Mouse (Mus musculus) kidney, embryonic 16.5 days (tissue): ENCODE data around the gene Krtap4-1. TPM values are rescaled to one million over a fixed set of nuclear protein-coding genes. Genes with fewer than 3 reads are reported as not detected.
"Not testable (repeated sequence)": the region's sequence is repeated elsewhere in the genome, so short reads cannot be mapped to it uniquely, and the experiment has no call there.

Experiments
- ATAC-seq: fragments of 200-750 bp; cut with Nextera tagmentation; 2 replicates; pipeline ENCODE4 v1.8.0; 2017; ENCODE audit warnings: moderate TSS enrichment; ENCODE audit not compliant: low FRiP score, low TSS enrichment
- H3K27ac ChIP-seq: fragments of 300-500 bp; sonication (generic); 2 replicates; pipeline ENCODE4 v1.5.1; 2014; ENCODE audit warnings: low read length
- H3K27me3 ChIP-seq: fragments of 300-500 bp; sonication (generic); 2 replicates; pipeline ENCODE4 v1.6.1; 2014; ENCODE audit warnings: low read length, control low read depth, mixed read lengths; ENCODE audit not compliant: insufficient read depth
- H3K36me3 ChIP-seq: fragments of 300-500 bp; sonication (generic); 2 replicates; pipeline ENCODE4 v1.6.1; 2014; ENCODE audit warnings: low read length, control low read depth, mixed read lengths; ENCODE audit not compliant: insufficient read depth
- H3K4me1 ChIP-seq: fragments of 300-500 bp; sonication (generic); 2 replicates; pipeline ENCODE4 v1.6.1; 2014; ENCODE audit warnings: low read length, control low read depth, mixed read lengths; ENCODE audit not compliant: insufficient read depth
- H3K4me2 ChIP-seq: fragments of 300-500 bp; sonication (generic); replicated peaks from 2 replicates; pipeline ENCODE4 v1.6.1; 2014; ENCODE audit warnings: low read depth, low read length
- H3K4me3 ChIP-seq: fragments of 300-500 bp; sonication (generic); 2 replicates; pipeline ENCODE4 v1.5.1; 2014; ENCODE audit warnings: mild to moderate bottlenecking, low read length
- H3K9ac ChIP-seq: fragments of 300-500 bp; sonication (generic); replicated peaks from 2 replicates; pipeline ENCODE4 v1.6.1; 2014; ENCODE audit warnings: low read length
- H3K9me3 ChIP-seq: fragments of 300-500 bp; sonication (generic); 2 replicates; pipeline ENCODE4 v1.6.1; 2016; ENCODE audit warnings: low read length, control low read depth
- WGBS: fragments of 180-500 bp; shearing (Covaris S2); extraction: QIAGEN DNeasy Blood & Tissue Kit; methylation state at CpG from one replicate; pipeline ENCODE4 v1.1.7; 2014; 5-methylcytosine and 5-hydroxymethylcytosine counted together
- polyA plus RNA-seq: library from polyadenylated mRNA; unstranded; fragments of >200 nt; fragmentation: Nextera tagmentation; extraction: Ambion mirVana; gene quantifications from 2 replicates; pipeline ENCODE4 v1.2.1, GENCODE M21; 2015

Gene Krtap4-1
- polyA plus RNA-seq, 1 experiment from 2014 or later = not detected

DNA sequence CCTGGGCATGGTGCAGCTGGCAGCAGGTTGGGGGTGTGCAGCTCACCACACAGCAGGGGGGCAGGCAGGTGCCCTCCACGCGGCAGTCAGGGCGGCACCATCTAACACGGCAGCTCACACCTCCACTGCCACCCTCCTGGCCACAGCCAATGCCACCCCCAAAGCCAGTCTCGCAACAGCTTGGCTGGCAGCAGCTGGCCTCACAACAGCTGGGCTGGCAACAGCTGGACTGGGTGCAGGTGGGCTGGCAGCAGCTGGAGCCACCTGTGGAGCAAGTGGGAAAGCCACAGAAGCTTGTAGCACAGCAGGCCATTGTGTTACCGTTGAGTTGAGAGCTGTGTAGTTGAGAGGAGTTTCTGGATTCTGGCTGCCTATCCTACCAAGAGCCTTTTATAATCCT, 30.3 kb downstream of the Krtap4-1 start, which contains the start of gene Krtap9-3:
Krtap9-3 (minus strand) TSS at position 364 of the 400 bp plus-strand sequence.
- not testable (repeated sequence) for H3K9ac ChIP-seq, H3K27me3 ChIP-seq, H3K27ac ChIP-seq, ATAC-seq, H3K36me3 ChIP-seq, H3K4me2 ChIP-seq, H3K4me3 ChIP-seq, H3K9me3 ChIP-seq, H3K4me1 ChIP-seq
- WGBS = 80% methylated on average over 3 of the region's 6 CpGs

DNA sequence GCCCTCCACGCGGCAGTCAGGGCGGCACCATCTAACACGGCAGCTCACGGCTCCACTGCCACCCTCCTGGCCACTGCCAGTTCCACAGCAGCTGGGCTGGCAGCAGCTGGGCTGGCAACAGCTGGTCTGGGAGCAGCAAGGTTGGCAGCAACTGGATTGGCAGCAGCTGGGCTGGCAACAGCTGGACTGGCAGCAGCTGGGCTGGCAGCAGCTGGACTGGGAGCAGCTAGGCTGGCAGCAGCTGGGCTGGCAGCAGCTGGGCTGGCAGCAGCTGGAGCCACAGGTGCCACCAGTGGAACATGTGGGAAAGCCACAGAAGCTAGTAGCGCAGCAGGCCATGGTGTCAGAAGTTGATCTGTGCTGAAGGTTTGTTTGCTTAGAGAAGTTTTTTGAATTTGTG, 37.1 kb downstream of the Krtap4-1 start, which contains the start of gene Krtap1-3:
Krtap1-3 (minus strand) TSS at position 359 of the 400 bp plus-strand sequence.
- 91% methylated on average over 6 of the region's 6 CpGs for WGBS
- Histone ChIP-seq H3K4me3 (no peak within 1 kb of the TSS), H3K27ac (no peak within 1 kb of the TSS), H3K9ac (no peak within 1 kb of the TSS), H3K4me1 (no peaks in the 10 kb centered on the region), H3K4me2 (no peak within 1 kb of the TSS), H3K36me3 (no peaks in the 10 kb centered on the region), H3K27me3 (no peaks in the 10 kb centered on the region), H3K9me3 (no peaks in the 10 kb centered on the region)
- ATAC-seq = no peak

DNA sequence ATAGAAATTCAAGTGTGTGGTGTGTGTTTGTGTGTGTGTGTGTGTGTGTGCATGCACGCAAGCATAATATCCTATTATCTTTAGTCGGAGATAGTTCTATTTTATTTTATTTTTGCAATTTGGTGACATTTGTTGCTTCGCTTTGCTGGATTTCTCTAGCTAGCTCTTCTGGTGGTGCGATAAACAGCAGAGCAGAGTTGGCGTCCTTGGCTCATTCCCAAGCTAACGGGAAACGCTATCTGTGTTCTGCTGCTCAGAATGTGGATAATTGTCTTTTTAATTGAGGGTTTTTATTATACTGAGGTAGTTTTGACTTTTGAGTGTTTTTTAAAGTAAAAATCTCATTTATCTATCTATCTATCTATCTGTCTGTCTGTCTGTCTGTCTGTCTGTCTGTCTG, 42.9 kb downstream of the Krtap4-1 start:
- Histone ChIP-seq H3K9me3 (no peaks in the 10 kb centered on the region), H3K4me2 (no peak overlapping the region), H3K4me1 (no peaks in the 10 kb centered on the region), H3K9ac (no peak overlapping the region), H3K36me3 (no peaks in the 10 kb centered on the region), H3K27me3 (no peaks in the 10 kb centered on the region), H3K27ac (no peak overlapping the region), H3K4me3 (no peak overlapping the region)
- no peak for ATAC-seq
- WGBS = 86% methylated on average over 7 of the region's 7 CpGs

DNA sequence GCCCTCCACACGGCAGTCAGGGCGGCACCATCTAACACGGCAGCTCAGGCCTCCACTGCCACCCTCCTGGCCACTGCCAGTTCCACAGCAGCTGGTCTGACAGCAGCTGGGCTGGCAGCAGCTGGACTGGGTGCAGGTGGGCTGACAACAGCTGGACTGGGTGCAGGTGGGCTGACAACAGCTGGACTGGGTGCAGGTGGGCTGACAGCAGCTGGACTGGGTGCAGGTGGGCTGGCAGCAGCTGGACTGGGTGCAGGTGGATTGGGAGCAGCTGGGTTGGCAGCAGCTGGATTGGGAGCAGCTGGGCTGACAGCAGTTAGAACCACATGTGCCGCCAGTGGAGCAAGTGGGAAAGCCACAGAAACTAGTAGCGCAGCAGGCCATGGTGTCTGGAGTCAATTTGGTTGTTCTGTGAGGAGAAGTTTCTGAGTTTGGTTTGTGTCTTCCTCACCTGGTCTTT, 44.8 kb downstream of the Krtap4-1 start, which contains the start of gene Krtap1-4:
Krtap1-4 (minus strand) TSS at position 410 of the 460 bp plus-strand sequence.
- Histone ChIP-seq H3K4me2 (no peak within 1 kb of the TSS), H3K27ac (no peak within 1 kb of the TSS), H3K4me1 (no peaks in the 10 kb centered on the region), H3K9me3 (no peaks in the 10 kb centered on the region), H3K27me3 (no peaks in the 10 kb centered on the region), H3K4me3 (no peak within 1 kb of the TSS), H3K36me3 (no peaks in the 10 kb centered on the region), H3K9ac (no peak within 1 kb of the TSS)
- WGBS = 72% methylated on average over 5 of the region's 5 CpGs
- ATAC-seq = no peak

DNA sequence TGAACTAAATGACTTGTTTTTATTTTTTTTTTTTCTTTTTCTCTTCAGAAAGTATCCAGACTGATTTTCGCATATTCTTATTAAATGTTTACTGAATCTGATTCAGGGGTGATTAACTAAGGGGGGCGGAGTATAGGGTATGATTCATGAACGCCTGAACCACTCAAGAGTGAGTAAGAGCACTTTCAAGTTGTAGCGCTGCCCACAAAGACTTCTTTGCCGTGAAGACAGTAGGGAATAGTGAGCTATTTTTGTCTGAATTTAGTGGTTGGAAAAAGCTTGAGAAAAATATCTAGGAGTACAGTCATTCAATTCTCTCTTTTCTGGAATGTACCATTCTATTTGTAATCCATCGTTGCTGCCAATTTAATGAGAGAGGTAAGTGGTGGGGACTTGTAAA, 46.5 kb downstream of the Krtap4-1 start:
- ATAC-seq = no peak
- Histone ChIP-seq H3K4me3 (no peak overlapping the region), H3K9ac (no peak overlapping the region), H3K36me3 (no peaks in the 10 kb centered on the region), H3K27me3 (no peaks in the 10 kb centered on the region), H3K27ac (no peak overlapping the region), H3K4me1 (no peaks in the 10 kb centered on the region), H3K4me2 (no peak overlapping the region), H3K9me3 (no peaks in the 10 kb centered on the region)
- 81% methylated on average over 6 of the region's 6 CpGs for WGBS

DNA sequence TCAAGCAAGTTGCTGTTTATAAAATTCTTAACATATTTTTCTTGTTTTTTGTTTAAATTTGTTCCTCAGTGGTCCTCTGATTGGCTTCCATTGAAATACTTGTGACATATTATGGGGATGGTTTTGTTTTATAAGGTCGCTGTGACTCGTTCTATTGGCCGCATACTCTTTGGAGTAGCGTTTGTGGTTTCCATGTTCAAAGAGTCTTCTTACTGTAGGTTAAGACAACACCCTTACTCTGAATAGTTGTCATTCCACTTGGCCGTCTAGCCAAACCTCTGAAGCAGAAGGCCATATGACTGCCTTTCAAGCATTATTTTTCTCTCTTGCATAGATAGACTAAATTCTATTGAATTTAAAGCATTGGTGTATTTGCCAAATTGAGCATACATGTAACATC, 47.0 kb downstream of the Krtap4-1 start:
- H3K27ac ChIP-seq = no peak overlapping the region
- H3K4me3 ChIP-seq = no peak overlapping the region
- H3K4me2 ChIP-seq = no peak overlapping the region
- no peak for ATAC-seq
- no peaks in the 10 kb centered on the region for H3K9me3 ChIP-seq
- WGBS = 88% methylated on average over 5 of the region's 5 CpGs
- no peaks in the 10 kb centered on the region for H3K27me3 ChIP-seq
- no peaks in the 10 kb centered on the region for H3K4me1 ChIP-seq
- no peak overlapping the region for H3K9ac ChIP-seq
- H3K36me3 ChIP-seq = no peaks in the 10 kb centered on the region

DNA sequence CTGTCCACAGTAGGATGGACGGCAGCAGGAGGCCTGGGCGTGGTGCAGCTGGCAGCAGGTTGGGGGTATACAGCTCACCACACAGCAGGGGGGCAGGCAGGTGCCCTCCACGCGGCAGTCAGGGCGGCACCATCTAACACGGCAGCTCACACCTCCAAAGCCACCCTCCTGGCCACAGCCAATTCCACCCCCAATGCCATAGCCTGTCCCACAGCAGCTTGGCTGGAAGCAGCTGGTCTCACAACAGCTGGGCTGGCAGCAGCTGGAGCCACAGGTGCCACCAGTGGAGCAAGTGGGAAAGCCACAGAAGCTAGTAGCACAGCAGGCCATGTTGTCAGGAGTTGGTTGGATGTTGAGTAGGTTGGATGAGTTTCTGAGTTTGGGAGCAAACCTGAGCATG, 47.4 kb downstream of the Krtap4-1 start, which contains the start of gene Krtap1-5:
Krtap1-5 (minus strand) TSS at position 381 of the 400 bp plus-strand sequence.
- ATAC-seq = no peak
- no peak within 1 kb of the TSS for H3K4me3 ChIP-seq
- H3K9ac ChIP-seq = no peak within 1 kb of the TSS
- no peaks in the 10 kb centered on the region for H3K27me3 ChIP-seq
- H3K9me3 ChIP-seq = no peaks in the 10 kb centered on the region
- H3K4me1 ChIP-seq = no peaks in the 10 kb centered on the region
- no peak within 1 kb of the TSS for H3K27ac ChIP-seq
- H3K4me2 ChIP-seq = no peak within 1 kb of the TSS
- no peaks in the 10 kb centered on the region for H3K36me3 ChIP-seq
- WGBS = 85% methylated on average over 6 of the region's 6 CpGs

Other genes starting within 250 kb of the Krtap4-1 start
- gene Krt10, start 238.9 kb downstream of the Krtap4-1 start, polyA plus RNA-seq = 18.4 and 20.7 TPM in 2 replicates
- 0.09 TPM in 2 replicates for gene Krt12, start 206.0 kb downstream of the Krtap4-1 start, polyA plus RNA-seq
- gene Krt20, start 190.1 kb downstream of the Krtap4-1 start, polyA plus RNA-seq = 1.5 and 1.8 TPM in 2 replicates
- 22.2 and 22.3 TPM in 2 replicates for gene Krt23, start 135.1 kb downstream of the Krtap4-1 start, polyA plus RNA-seq
- 0.21 and 0.60 TPM in 2 replicates for gene Krt39, start 106.9 kb downstream of the Krtap4-1 start, polyA plus RNA-seq
- not detected in 2 replicates for gene Krt40, start 85.1 kb downstream of the Krtap4-1 start, polyA plus RNA-seq
- gene Krtap3-3, start 77.4 kb downstream of the Krtap4-1 start, polyA plus RNA-seq = not detected in 2 replicates
- gene Krtap3-2, start 71.4 kb downstream of the Krtap4-1 start, polyA plus RNA-seq = not detected in 2 replicates
- gene Gm11939, start 68.8 kb downstream of the Krtap4-1 start, polyA plus RNA-seq = not detected in 2 replicates
- gene Krtap3-1, start 61.6 kb downstream of the Krtap4-1 start, polyA plus RNA-seq = not detected in 2 replicates
- gene Krtap1-5, start 47.2 kb downstream of the Krtap4-1 start, polyA plus RNA-seq = not detected in 2 replicates
- gene Krtap1-4, start 44.6 kb downstream of the Krtap4-1 start, polyA plus RNA-seq = not detected in 2 replicates
- not detected in 2 replicates for gene Krtap1-3, start 36.9 kb downstream of the Krtap4-1 start, polyA plus RNA-seq
- gene Krtap9-3, start 30.1 kb downstream of the Krtap4-1 start, polyA plus RNA-seq = not detected in 2 replicates
- gene Gm11938, start 24.9 kb downstream of the Krtap4-1 start, polyA plus RNA-seq = not detected in 2 replicates
- gene Gm11937, start 18.0 kb downstream of the Krtap4-1 start, polyA plus RNA-seq = not detected in 2 replicates
- not detected in 2 replicates for gene Krtap2-4, start 13.4 kb downstream of the Krtap4-1 start, polyA plus RNA-seq
- not detected in 2 replicates for gene Gm11562, start 7.8 kb downstream of the Krtap4-1 start, polyA plus RNA-seq
- gene Krtap4-2, start 6.8 kb upstream of the Krtap4-1 start, polyA plus RNA-seq = not detected in 2 replicates
- not detected in 2 replicates for gene Krtap4-7, start 15.9 kb upstream of the Krtap4-1 start, polyA plus RNA-seq
- not detected in 2 replicates for gene Gm11555, start 22.0 kb upstream of the Krtap4-1 start, polyA plus RNA-seq
- not detected in 2 replicates for gene Gm11563, start 30.7 kb upstream of the Krtap4-1 start, polyA plus RNA-seq
- gene Krtap4-6, start 37.7 kb upstream of the Krtap4-1 start, polyA plus RNA-seq = not detected in 2 replicates
- not detected in 2 replicates for gene Gm14190, start 62.5 kb upstream of the Krtap4-1 start, polyA plus RNA-seq
- gene Gm14180, start 106.1 kb upstream of the Krtap4-1 start, polyA plus RNA-seq = not detected in 2 replicates
- not detected in 2 replicates for gene Gm11595, start 144.7 kb upstream of the Krtap4-1 start, polyA plus RNA-seq
- gene Krtap4-8, start 152.5 kb upstream of the Krtap4-1 start, polyA plus RNA-seq = not detected in 2 replicates
- not detected in 2 replicates for gene Krtap4-9, start 157.0 kb upstream of the Krtap4-1 start, polyA plus RNA-seq
- gene Gm11596, start 165.2 kb upstream of the Krtap4-1 start, polyA plus RNA-seq = not detected in 2 replicates
- gene Gm11569, start 170.7 kb upstream of the Krtap4-1 start, polyA plus RNA-seq = not detected in 2 replicates
- gene Gm11554, start 176.2 kb upstream of the Krtap4-1 start, polyA plus RNA-seq = not detected in 2 replicates
- gene Krtap4-13, start 181.7 kb upstream of the Krtap4-1 start, polyA plus RNA-seq = not detected in 2 replicates
- not detected in 2 replicates for gene Gm11564, start 187.4 kb upstream of the Krtap4-1 start, polyA plus RNA-seq
- not detected in 2 replicates for gene 2300003K06Rik, start 209.8 kb upstream of the Krtap4-1 start, polyA plus RNA-seq
- not detected in 2 replicates for gene Krtap4-16, start 223.4 kb upstream of the Krtap4-1 start, polyA plus RNA-seq
- not detected in 2 replicates for gene Gm11568, start 229.7 kb upstream of the Krtap4-1 start, polyA plus RNA-seq
- not detected in 2 replicates for gene Gm11559, start 236.2 kb upstream of the Krtap4-1 start, polyA plus RNA-seq
- not detected in 2 replicates for gene Krtap9-1, start 245.2 kb upstream of the Krtap4-1 start, polyA plus RNA-seq